Mouse (Mus musculus) kidney, embryonic 14.5 days (tissue): ENCODE measurements around the gene Mapkapk5. TPM values are rescaled to one million over a fixed set of nuclear protein-coding genes. Genes with fewer than 3 reads are reported as not detected.

Experiments
- ATAC-seq: fragments of 200-750 bp; cut with Nextera tagmentation; 2 replicates; pipeline ENCODE4 v1.8.0; 2017; ENCODE audit warnings: moderate number of reproducible peaks, mild to moderate bottlenecking, moderate TSS enrichment, moderate library complexity; ENCODE audit not compliant: low FRiP score, low TSS enrichment
- H3K27ac ChIP-seq: fragments of 300-500 bp; sonication (generic); 2 replicates; pipeline ENCODE4 v1.5.1; 2014; ENCODE audit warnings: low read depth, mild to moderate bottlenecking, low read length, moderate library complexity, mixed read lengths
- H3K27me3 ChIP-seq: fragments of 300-500 bp; sonication (generic); 2 replicates; pipeline ENCODE4 v1.6.1; 2014; ENCODE audit warnings: mild to moderate bottlenecking, low read length; ENCODE audit not compliant: control insufficient read depth, insufficient read depth
- H3K36me3 ChIP-seq: fragments of 300-500 bp; sonication (generic); 2 replicates; pipeline ENCODE4 v1.6.1; 2014; ENCODE audit warnings: low read length, mixed read lengths; ENCODE audit not compliant: control insufficient read depth, insufficient read depth
- H3K4me1 ChIP-seq: fragments of 300-500 bp; sonication (generic); 2 replicates; pipeline ENCODE4 v1.6.1; 2014; ENCODE audit warnings: low read length, mixed read lengths; ENCODE audit not compliant: control insufficient read depth, insufficient read depth
- H3K4me2 ChIP-seq: fragments of 300-500 bp; sonication (generic); replicated peaks from 2 replicates; pipeline ENCODE4 v1.6.1; 2014; ENCODE audit warnings: low read depth, mild to moderate bottlenecking, low read length
- H3K4me3 ChIP-seq: fragments of 300-500 bp; sonication (generic); 2 replicates; pipeline ENCODE4 v1.5.1; 2014; ENCODE audit warnings: mild to moderate bottlenecking, low read length
- H3K9ac ChIP-seq: fragments of 300-500 bp; sonication (generic); 2 replicates; pipeline ENCODE4 v1.6.1; 2014; ENCODE audit warnings: low read depth, mild to moderate bottlenecking, low read length, moderate library complexity
- H3K9me3 ChIP-seq: fragments of 300-500 bp; sonication (generic); 2 replicates; pipeline ENCODE4 v1.6.1; 2016; ENCODE audit warnings: low read length; ENCODE audit not compliant: control insufficient read depth
- WGBS: fragments of 180-500 bp; shearing (Covaris S2); extraction: QIAGEN DNeasy Blood & Tissue Kit; methylation state at CpG from one replicate; pipeline ENCODE4 v1.1.7; 2014; 5-methylcytosine and 5-hydroxymethylcytosine counted together
- polyA plus RNA-seq: library from polyadenylated mRNA; unstranded; fragments of >200 nt; fragmentation: Nextera tagmentation; extraction: Ambion mirVana; gene quantifications from 2 replicates; pipeline ENCODE4 v1.2.1, GENCODE M21; 2014

The Mapkapk5 gene
- polyA plus RNA-seq, 1 experiment from 2014 or later = 59.7 TPM

GRCm38 (mm10) chr5:121569881-121570420 lies 24.2 kb upstream of the Mapkapk5 start:
- H3K9ac ChIP-seq = no peak overlapping the region
- H3K9me3 ChIP-seq = no peaks in the 10 kb centered on the region
- H3K27me3 ChIP-seq = no peaks in the 10 kb centered on the region
- peaks cover 40% of the 10 kb centered on the region for H3K36me3 ChIP-seq
- H3K4me2 ChIP-seq = no peak overlapping the region
- H3K4me3 ChIP-seq = no peak overlapping the region
- H3K4me1 ChIP-seq = no peaks in the 10 kb centered on the region
- 81% methylated on average over 8 of the region's 9 CpGs for WGBS
- ATAC-seq = no peak
- H3K27ac ChIP-seq = no peak overlapping the region

DNA sequence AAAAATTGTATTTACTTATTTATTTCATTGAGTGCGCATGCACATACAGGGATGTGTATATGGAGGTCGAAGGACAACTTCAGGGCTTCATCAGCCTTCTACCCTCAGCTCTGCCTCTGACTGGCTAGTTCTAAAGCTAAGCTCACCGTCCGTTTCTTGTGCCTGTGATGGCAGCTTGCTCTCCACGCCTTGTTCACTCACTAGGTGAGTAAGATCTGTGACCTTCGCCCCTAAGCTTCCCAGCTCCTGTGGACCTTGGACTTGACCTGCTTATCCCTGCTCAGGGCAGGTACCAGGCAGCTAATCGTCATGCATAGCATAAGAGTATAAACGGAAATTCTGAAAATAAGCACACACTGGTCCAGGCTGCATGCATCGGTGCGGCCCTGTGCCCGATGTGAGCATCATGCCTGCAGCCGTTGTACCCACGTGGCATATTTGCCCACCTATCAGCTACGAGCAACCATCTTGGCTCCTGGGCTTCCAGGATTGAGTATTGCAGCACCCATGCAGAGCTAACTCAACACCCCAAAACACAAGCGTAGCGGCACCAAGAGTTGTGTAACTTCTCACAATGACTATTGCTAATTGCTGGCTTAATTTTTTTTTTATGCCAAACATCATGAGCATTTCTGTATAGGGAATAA lies 20.5 kb upstream of the Mapkapk5 start:
- Histone ChIP-seq H3K9ac (no peak overlapping the region), H3K4me2 (no peak overlapping the region), H3K27me3 (no peaks in the 10 kb centered on the region), H3K36me3 (peaks cover 21% of the 10 kb centered on the region), H3K9me3 (no peaks in the 10 kb centered on the region), H3K4me1 (no peaks in the 10 kb centered on the region), H3K4me3 (no peak overlapping the region), H3K27ac (no peak overlapping the region)
- ATAC-seq = no peak
- WGBS = 90% methylated on average over 16 of the region's 16 CpGs

DNA sequence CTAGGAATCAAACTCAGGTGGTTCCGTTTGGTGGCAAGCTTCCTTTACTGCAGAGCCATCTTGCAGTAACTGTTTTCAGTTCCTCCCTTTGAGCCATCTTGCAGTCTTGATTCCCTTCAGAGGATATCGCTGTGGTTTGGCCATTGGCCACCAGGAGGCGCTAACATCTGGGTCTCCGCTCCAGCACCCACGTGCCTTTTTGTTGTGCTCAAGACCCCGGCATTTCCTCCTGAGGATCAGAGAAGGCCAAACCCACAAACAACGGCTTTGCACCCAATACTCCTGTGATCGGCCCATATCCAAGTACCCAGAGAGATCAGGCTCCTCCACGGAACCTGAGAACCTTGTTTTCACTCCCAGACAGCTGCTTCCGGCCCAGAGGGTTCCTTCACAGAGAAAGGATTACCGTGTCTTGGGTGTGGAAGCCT lies 18.8 kb upstream of the Mapkapk5 start:
- ATAC-seq = peak; percentile 58
- Histone ChIP-seq H3K4me1 (no peaks in the 10 kb centered on the region), H3K36me3 (peaks cover 10% of the 10 kb centered on the region), H3K4me3 (peak overlapping the region; percentile 9; the same call in 1 of the 2 replicates), H3K4me2 (peak overlapping the region; percentile 39), H3K27me3 (no peaks in the 10 kb centered on the region), H3K27ac (no peak overlapping the region), H3K9me3 (no peaks in the 10 kb centered on the region), H3K9ac (no peak overlapping the region)
- 8% methylated on average over 11 of the region's 11 CpGs for WGBS

DNA sequence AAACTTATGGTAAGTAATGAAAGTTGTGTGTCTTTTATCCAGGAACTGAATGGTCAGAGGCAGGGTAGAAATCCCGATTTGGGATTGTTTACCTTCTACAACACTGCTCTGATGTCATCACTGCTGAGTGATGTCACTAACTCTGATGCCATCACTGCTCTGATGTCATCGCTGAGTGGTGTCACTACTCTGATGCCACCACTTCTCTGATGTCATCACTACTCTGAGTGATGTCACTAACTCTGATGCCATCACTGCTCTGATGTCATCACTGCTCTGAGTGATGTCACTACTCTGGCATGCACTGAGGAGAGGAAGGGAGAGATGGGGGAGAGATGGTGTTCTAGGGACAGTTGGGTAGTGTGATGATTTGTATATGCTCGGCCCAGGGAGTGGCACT lies 16.7 kb upstream of the Mapkapk5 start:
- WGBS = 86% methylated on average over 3 of the region's 3 CpGs
- no peaks in the 10 kb centered on the region for H3K36me3 ChIP-seq
- no peak overlapping the region for H3K4me3 ChIP-seq
- H3K9ac ChIP-seq = no peak overlapping the region
- H3K9me3 ChIP-seq = no peaks in the 10 kb centered on the region
- no peak overlapping the region for H3K27ac ChIP-seq
- no peaks in the 10 kb centered on the region for H3K4me1 ChIP-seq
- H3K4me2 ChIP-seq = no peak overlapping the region
- no peaks in the 10 kb centered on the region for H3K27me3 ChIP-seq
- ATAC-seq = no peak

DNA sequence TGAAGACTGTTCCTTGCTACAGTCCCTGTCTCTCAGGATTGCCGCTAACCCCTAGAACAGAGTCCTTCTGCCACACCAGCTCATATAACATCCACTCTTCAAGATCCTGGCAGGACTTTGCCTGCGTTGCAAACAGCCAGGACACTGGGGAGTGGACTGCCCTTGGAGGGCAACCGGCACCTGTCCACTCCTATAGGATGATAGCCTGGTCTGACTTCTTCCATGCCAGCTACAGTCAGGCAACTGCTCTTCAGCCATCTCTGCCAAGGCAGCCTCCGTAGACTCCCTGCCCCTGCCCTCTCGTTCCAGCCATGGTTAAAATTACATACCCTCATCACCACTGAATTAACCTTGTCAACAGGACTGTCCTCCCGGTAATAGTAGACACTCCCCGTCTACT lies 3.5 kb upstream of the Mapkapk5 start:
- peaks cover 11% of the 10 kb centered on the region for H3K4me1 ChIP-seq
- WGBS = 41% methylated on average over 7 of the region's 7 CpGs
- H3K27ac ChIP-seq = peak overlapping the region; percentile 15
- peaks cover 3% of the 10 kb centered on the region; the same call in 1 of the 2 replicates for H3K9me3 ChIP-seq
- no peak overlapping the region for H3K9ac ChIP-seq
- no peak for ATAC-seq
- H3K4me3 ChIP-seq = no peak overlapping the region
- no peak overlapping the region for H3K4me2 ChIP-seq
- no peaks in the 10 kb centered on the region for H3K27me3 ChIP-seq
- no peaks in the 10 kb centered on the region for H3K36me3 ChIP-seq

DNA sequence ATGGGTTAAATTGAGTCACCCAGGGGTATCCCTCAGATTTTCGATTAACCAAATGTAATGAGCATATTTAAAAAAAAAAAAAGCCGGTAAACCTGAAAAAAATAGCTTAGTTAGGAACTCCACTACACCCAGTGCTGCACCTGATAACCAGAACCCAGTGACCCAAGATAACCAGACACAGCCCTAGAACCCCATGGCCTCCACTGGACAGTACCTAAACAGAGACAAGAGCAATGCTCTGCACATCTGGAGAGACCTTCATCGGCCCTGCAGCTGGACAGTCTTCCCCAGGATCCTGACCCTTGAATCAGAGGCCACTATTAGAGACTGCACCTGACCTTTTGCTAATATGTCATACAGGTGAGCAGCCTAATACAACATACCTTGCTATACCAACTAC lies 1.4 kb upstream of the Mapkapk5 start:
- H3K9me3 ChIP-seq = peaks cover 3% of the 10 kb centered on the region; the same call in 1 of the 2 replicates
- WGBS = 91% methylated on average over 3 of the region's 3 CpGs
- ATAC-seq = no peak
- H3K36me3 ChIP-seq = no peaks in the 10 kb centered on the region
- H3K9ac ChIP-seq = no peak overlapping the region
- no peak overlapping the region for H3K27ac ChIP-seq
- no peak overlapping the region for H3K4me3 ChIP-seq
- no peak overlapping the region for H3K4me2 ChIP-seq
- peaks cover 16% of the 10 kb centered on the region for H3K4me1 ChIP-seq
- H3K27me3 ChIP-seq = no peaks in the 10 kb centered on the region

DNA sequence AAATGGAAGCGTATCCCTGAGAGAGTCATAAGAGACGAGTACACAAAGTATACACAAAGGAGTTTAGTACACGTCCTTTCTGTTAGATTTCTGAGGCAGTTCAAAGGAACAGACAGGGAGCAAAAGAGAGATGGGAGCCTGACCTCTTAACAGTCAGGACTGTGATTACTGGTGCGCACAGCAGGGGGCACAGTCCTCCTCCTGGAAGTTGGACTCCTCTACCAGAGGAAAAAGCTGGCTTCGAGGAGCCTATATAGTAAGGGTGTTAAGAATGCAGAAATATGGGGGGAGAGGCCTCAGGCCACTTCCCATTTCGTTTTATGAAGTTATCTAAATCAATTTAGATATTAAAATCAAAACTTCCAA lies 808 bp upstream of the Mapkapk5 start:
- H3K9ac ChIP-seq = peak overlapping the region; percentile 99
- H3K27ac ChIP-seq = no peak overlapping the region
- peaks cover 16% of the 10 kb centered on the region for H3K4me1 ChIP-seq
- no peaks in the 10 kb centered on the region for H3K36me3 ChIP-seq
- ATAC-seq = no peak
- H3K4me2 ChIP-seq = peak overlapping the region; percentile 93
- no peaks in the 10 kb centered on the region for H3K27me3 ChIP-seq
- H3K9me3 ChIP-seq = peaks cover 3% of the 10 kb centered on the region; the same call in 1 of the 2 replicates
- H3K4me3 ChIP-seq = peak overlapping the region; percentile 100
- WGBS = 38% methylated on average over 6 of the region's 6 CpGs

GRCm38 (mm10) chr5:121544910-121545792 lies 554 bp downstream of the Mapkapk5 start, which contains the start of the genes Adam1a and Gm42878:
Gene Adam1a (minus strand): TSS chr5:121545482.
Gene Gm42878 (minus strand): TSS chr5:121545482.
- peaks cover 16% of the 10 kb centered on the region for H3K4me1 ChIP-seq
- peak within 1 kb of the TSS; percentile 99 for H3K9ac ChIP-seq
- H3K9me3 ChIP-seq = no peaks in the 10 kb centered on the region
- H3K4me3 ChIP-seq = peak within 1 kb of the TSS; percentile 100
- H3K27me3 ChIP-seq = no peaks in the 10 kb centered on the region
- 1% methylated on average over 54 of the region's 97 CpGs for WGBS
- H3K4me2 ChIP-seq = peak within 1 kb of the TSS; percentile 93
- H3K36me3 ChIP-seq = no peaks in the 10 kb centered on the region
- H3K27ac ChIP-seq = peak within 1 kb of the TSS; percentile 89
- ATAC-seq = peak; percentile 30
